Mouse (Mus musculus) G1E (cell line): ENCODE data around the gene Usf1. TPM values are rescaled to one million over a fixed set of nuclear protein-coding genes. Genes with fewer than 3 reads are reported as not detected.

Source experiments
- ATAC-seq: 2 replicates; pipeline ENCODE4 v1.8.0; 2016; ENCODE audit warnings: mild to moderate bottlenecking; ENCODE audit not compliant: insufficient number of reproducible peaks, poor library complexity, low FRiP score, severe bottlenecking; ENCODE audit errors: extremely low read depth
- DNase-seq: peaks from one replicate; pipeline ENCODE4 v3.0.0; 2012; ENCODE audit warnings: low spot score
- H3K27me3 ChIP-seq: 2 replicates; pipeline ENCODE4 v1.6.1; 2012; ENCODE audit warnings: mild to moderate bottlenecking, low read length, inconsistent platforms; ENCODE audit not compliant: insufficient read depth
- H3K36me3 ChIP-seq: replicated peaks from 2 replicates; pipeline ENCODE3; 2012; ENCODE audit warnings: mild to moderate bottlenecking, inconsistent platforms
- H3K4me1 ChIP-seq: 2 replicates; pipeline ENCODE4 v1.6.1; 2012; ENCODE audit warnings: low read depth, low read length, inconsistent platforms, mixed read lengths; ENCODE audit not compliant: insufficient read depth
- H3K4me3 ChIP-seq: 2 replicates; pipeline ENCODE4 v1.5.1; 2012; ENCODE audit warnings: low read depth, mild to moderate bottlenecking, inconsistent platforms, low read length, moderate library complexity, mixed read lengths
- H3K9me3 ChIP-seq: replicated peaks from 2 replicates; pipeline ENCODE4 v1.6.1; 2012; ENCODE audit warnings: inconsistent platforms
- CTCF ChIP-seq: IDR thresholded peaks from 2 replicates; pipeline ENCODE4 v1.5.1; 2012; ENCODE audit warnings: low read depth, low read length, inconsistent platforms, mixed read lengths
- GATA1 ChIP-seq: IDR thresholded peaks from 2 replicates; pipeline ENCODE4 v1.6.1; 2012; ENCODE audit warnings: borderline replicate concordance, low read length, inconsistent platforms, mixed read lengths
- GATA2 ChIP-seq: IDR thresholded peaks from 2 replicates; pipeline ENCODE4 v1.6.1; 2012; ENCODE audit warnings: low read depth, low read length, inconsistent platforms, borderline replicate concordance
- POLR2AphosphoS5 ChIP-seq: IDR thresholded peaks from 2 replicates; pipeline ENCODE4 v1.6.1; 2012; ENCODE audit warnings: low read depth, low read length, inconsistent platforms; ENCODE audit not compliant: insufficient replicate concordance
- TAL1 ChIP-seq: conservative IDR thresholded peaks from 2 replicates; pipeline ENCODE4 v1.6.1; 2012; ENCODE audit warnings: low read depth, low read length, inconsistent platforms, mixed read lengths
- polyA plus RNA-seq: library from polyadenylated mRNA; stranded (reverse); fragments of >175 nt; gene quantifications from 2 replicates; pipeline ENCODE4 v1.2.3, GENCODE M21; 2012
- total RNA-seq, 2 experiments: library from RNA; stranded (forward) in 1 of 2; stranded (reverse) in 1 of 2; fragments of 200-1000 nt in 1 of 2; fragments of >200 nt in 1 of 2; fragmentation: Nextera tagmentation in 1 of 2; gene quantifications; 2 replicates each; pipeline ENCODE4 v1.2.3; 2014 to 2017

Gene Usf1
- 17.6 and 19.0 TPM in 2 replicates for total RNA-seq (2014; fragmentation: Nextera tagmentation)
- 41.9 and 56.8 TPM in 2 replicates for total RNA-seq (2017)
- polyA plus RNA-seq = 30.0 and 38.9 TPM in 2 replicates

DNA sequence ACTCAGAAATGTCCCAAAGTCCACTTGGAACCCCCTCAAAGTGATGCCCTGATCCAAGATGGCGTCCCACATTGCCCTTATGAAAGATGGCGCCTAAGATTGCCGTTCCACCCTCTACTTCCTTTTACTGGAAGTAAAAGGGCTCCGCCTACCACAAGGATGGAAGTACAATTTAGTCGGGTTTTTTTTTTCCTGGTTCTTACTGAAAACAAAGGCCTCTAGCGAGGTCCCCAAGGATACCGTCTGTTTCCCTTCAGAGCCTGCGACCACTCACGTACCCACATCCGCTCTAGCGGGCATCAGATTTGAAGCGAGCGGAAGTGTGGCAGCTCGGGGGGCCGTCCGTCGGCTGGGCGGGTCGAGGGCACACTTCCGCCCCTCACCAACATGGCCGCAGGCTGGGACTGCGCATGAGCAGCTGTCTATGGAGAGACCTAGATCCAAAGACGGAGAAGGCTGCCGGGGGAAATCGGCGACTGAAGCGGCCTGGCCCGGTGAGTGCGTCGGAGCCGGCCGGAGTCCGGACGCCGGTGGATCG is at the start of gene Usf1:
Gene Usf1, plus strand, starts transcription at position 367 of the 538 bp plus-strand sequence.
- Histone ChIP-seq H3K9me3 (no peaks in the 10 kb centered on the region), H3K27me3 (peaks cover 19% of the 10 kb centered on the region), H3K4me1 (peaks cover 26% of the 10 kb centered on the region), H3K36me3 (peaks cover 25% of the 10 kb centered on the region), H3K4me3 (peak within 1 kb of the TSS; percentile 87)
- DNase-seq (peak; percentile 90), ATAC-seq (peak; percentile 84)
- TF ChIP-seq CTCF (no peak), GATA1 (no peak), GATA2 (no peak), TAL1 (no peak), POLR2AphosphoS5 (no peak)

DNA sequence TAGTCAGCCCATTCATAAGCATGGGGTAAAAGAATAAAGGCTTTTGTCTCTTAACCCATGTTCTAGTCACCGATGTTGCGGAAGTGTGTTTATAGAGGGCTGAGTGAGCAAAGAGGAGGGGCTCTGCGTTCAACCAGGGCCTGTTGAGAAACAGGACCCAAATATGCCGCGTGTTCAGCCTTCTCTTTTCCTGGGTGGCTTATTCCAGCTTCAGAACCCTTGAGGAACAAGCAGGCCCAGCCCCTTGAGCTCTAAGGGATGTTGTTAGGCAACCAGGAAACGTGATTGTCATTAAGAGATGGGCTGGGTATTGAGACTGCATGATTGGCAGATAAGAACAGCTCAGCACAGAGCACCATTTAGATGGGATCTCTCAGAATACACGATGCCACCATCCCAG is 45.2 kb upstream of the Usf1 start:
- DNase-seq = no peak

DNA sequence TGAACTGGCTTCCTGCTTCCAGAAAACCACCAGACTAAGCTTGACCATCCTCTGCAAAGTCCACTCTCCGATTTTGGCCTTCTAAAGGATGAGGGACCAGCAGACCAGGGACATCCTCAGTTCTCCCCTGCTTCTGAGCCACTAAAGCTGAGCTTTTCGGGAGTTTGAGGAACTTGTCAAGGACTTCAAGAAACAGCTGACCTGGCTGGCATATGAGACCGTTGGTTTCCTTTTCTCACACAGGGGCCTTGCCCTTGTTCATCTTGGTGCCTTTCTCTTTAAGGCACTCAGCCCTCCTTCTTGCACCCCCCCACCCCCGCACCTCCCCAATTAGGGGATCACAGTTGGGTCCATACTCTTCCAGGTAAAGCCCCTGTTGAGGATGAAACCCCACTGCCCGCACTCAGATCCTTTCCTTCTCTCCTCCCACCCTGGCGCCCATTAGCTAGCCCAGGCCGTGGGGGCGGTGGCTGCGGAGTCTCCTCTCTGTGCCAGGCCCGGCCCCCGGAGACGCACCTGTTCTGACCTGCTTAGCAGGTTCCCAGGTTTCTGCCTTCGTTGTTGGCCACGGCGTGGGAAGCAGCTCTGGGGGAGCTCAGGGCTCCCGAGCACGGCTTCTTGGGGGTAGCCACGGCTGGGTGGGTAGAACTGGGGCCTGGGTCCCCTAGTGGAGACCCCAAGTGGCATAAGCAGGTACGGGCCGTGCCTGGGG is 41.1 kb upstream of the Usf1 start, which contains the start of gene Nectin4:
Gene Nectin4, plus strand, starts transcription at position 255 of the 712 bp plus-strand sequence.
- no peak for DNase-seq
- Histone ChIP-seq H3K9me3 (no peaks in the 10 kb centered on the region), H3K36me3 (no peaks in the 10 kb centered on the region), H3K27me3 (peaks cover 62% of the 10 kb centered on the region), H3K4me3 (no peak within 1 kb of the TSS), H3K4me1 (peaks cover 5% of the 10 kb centered on the region)
- no peak for TF ChIP-seq TAL1
- TF ChIP-seq GATA2 = no peak
- no peak for TF ChIP-seq GATA1
- ATAC-seq = no peak

More for the DNA sequence above, 45.2 kb upstream of the Usf1 start:
- no peaks in the 10 kb centered on the region for H3K9me3 ChIP-seq
- peaks cover 36% of the 10 kb centered on the region for H3K27me3 ChIP-seq
- H3K4me3 ChIP-seq = no peak overlapping the region
- TF ChIP-seq POLR2AphosphoS5 (no peak), GATA2 (no peak), GATA1 (no peak), CTCF (no peak), TAL1 (no peak)
- H3K4me1 ChIP-seq = peaks cover 10% of the 10 kb centered on the region
- ATAC-seq = no peak
- H3K36me3 ChIP-seq = peaks cover 3% of the 10 kb centered on the region

DNA sequence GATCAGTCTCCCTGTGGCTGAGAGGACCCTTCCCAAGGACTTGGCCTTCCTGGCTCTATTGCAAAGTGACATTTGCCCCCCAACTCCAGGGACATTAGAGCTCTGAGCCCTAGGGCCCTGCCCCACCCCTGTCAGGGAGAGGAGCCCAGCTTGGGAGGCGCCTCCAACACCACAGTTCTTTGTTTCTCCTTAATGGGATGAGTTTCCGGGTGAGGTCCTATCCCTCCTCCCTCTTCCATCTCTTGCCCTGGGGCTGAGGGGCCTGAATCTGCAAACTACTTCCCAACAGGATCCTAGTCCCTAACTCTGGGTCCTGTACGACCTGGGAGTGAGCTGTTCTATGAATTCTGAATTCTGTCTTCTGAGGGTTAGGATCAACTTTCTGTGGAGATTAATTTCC is 38.2 kb upstream of the Usf1 start:
- no peak for ATAC-seq
- no peaks in the 10 kb centered on the region for H3K36me3 ChIP-seq
- TF ChIP-seq GATA2 (no peak), GATA1 (no peak), CTCF (no peak), TAL1 (no peak), POLR2AphosphoS5 (no peak)
- H3K27me3 ChIP-seq = peaks cover 56% of the 10 kb centered on the region
- DNase-seq = no peak
- H3K4me3 ChIP-seq = no peak overlapping the region
- H3K4me1 ChIP-seq = peaks cover 5% of the 10 kb centered on the region
- no peaks in the 10 kb centered on the region for H3K9me3 ChIP-seq

DNA sequence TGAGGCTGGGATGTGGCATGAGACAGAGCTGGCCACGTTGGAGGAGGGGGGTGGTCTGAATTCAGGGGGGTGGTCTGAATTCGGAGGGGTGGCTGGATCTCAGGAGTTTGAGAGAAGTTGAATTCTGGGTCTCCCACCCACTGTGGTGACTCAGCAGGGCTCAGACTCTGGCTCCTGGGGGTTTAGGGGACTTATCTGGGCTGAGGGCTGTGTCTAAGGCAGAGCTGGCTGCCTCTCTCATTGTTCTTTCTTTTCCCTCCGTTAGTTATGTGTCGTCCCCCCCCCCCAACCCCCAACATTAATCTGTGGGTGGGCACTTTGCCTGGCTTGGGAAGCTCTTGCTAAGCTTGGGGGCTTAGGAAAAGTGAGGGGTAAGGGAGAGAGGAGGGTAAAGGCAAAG is 37.2 kb upstream of the Usf1 start:
- Histone ChIP-seq H3K27me3 (peaks cover 55% of the 10 kb centered on the region), H3K36me3 (no peaks in the 10 kb centered on the region), H3K4me3 (no peak overlapping the region), H3K4me1 (peaks cover 5% of the 10 kb centered on the region), H3K9me3 (no peaks in the 10 kb centered on the region)
- TF ChIP-seq CTCF (no peak), GATA1 (no peak), POLR2AphosphoS5 (no peak)
- DNase-seq = no peak
- ATAC-seq = no peak

DNA sequence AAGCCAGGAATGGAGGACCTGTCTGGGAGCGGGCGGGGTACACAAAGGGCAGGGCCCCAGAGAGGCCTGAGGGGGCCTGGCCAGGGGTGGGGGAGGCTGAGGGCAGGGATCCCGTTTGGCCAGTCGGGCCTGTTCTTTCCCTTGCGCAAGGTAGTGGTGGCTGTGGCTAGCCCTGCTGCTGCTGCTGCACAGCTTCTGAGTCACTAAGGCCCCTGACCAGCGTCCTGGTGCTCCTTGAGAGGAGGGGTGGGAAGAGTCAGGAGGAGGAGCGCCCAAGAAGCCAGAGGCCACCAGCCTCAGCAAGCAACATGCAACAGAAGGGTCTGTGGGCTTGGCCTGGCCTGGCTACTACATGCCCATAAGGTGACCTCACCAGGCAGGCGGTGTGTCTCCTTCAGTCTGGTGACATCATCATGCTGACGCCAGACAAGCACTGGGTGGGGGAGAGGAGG is 35.4 kb upstream of the Usf1 start:
- H3K27me3 ChIP-seq = peaks cover 55% of the 10 kb centered on the region
- H3K9me3 ChIP-seq = no peaks in the 10 kb centered on the region
- H3K36me3 ChIP-seq = no peaks in the 10 kb centered on the region
- peaks cover 12% of the 10 kb centered on the region for H3K4me1 ChIP-seq
- H3K4me3 ChIP-seq = no peak overlapping the region
- TF ChIP-seq POLR2AphosphoS5 (no peak), GATA2 (no peak), GATA1 (no peak), CTCF (no peak), TAL1 (no peak)
- no peak for DNase-seq
- no peak for ATAC-seq

DNA sequence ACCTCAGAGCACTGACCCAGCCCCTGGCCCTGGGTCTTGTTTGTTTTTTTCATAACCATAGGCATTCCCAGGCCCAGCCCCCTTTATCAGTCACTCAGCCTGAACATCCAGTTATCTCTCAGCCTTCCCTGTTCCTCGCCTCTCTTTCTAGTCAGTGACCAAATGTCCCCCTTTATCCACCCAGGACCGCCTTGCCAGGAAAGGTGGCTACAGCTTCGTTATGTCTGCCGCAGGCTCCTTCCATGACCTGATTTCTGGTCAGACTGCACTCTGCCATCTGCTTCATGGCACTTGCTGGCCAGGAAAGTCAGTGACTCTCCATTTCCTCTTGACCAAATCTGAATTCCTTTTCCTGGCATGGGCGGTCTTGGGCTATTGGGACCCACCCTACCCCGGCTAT is 32.8 kb upstream of the Usf1 start:
- TF ChIP-seq GATA1 (no peak), POLR2AphosphoS5 (no peak), CTCF (no peak), TAL1 (no peak), GATA2 (no peak)
- H3K4me1 ChIP-seq = peaks cover 17% of the 10 kb centered on the region
- no peak overlapping the region for H3K4me3 ChIP-seq
- H3K27me3 ChIP-seq = peaks cover 41% of the 10 kb centered on the region
- DNase-seq (no peak), ATAC-seq (no peak)
- H3K9me3 ChIP-seq = no peaks in the 10 kb centered on the region
- H3K36me3 ChIP-seq = no peaks in the 10 kb centered on the region
